Mouse (Mus musculus): ENCODE measurements at regions not wholly inside any gene's neighbourhood (a gene's known extent, or its start where the extent isn't known, plus 50 kb on each side); places are given as distances from the start of the nearest gene placed in this dataset.
A peak's percentile ranks its signal among the peaks of the same experiment; 100 is the strongest.

- peak; percentile 82 to 83 for DNase-seq (ENCODE audit: low spot score in 2 of 2)
Observed at GRCm38 (mm10) chr2:75137983-75138745, 312.6 kb downstream of the Mtx2 start.

DNA sequence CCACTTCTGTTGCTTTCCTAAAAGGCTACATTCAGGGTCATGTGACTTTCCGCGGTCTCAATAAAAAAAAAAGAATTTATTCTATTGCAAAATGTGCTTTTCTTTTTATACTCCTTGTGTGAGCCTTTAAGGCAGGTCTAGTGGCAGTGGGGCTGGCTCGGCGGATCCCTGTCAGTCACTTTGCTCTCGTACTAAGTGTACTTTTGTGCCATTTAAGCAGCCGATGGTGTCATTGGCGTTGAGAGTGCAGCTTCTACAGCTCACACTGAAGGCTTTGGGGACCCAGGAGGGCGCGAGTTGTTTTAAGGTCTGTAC, 313.1 kb downstream of the Mtx2 start:
- no peak for DNase-seq (ENCODE audit: low spot score in 2 of 2)

GRCm38 (mm10) chr2:75139544-75139943, 313.9 kb downstream of the Mtx2 start:
- no peak for DNase-seq (ENCODE audit: low spot score in 2 of 2)

- DNase-seq (ENCODE audit: low spot score in 2 of 2): no peak
Observed at GRCm38 (mm10) chr2:75142675-75143074, 317.1 kb downstream of the Mtx2 start.

GRCm38 (mm10) chr2:75144861-75145260, 319.3 kb downstream of the Mtx2 start:
- no peak for DNase-seq (ENCODE audit: low spot score in 2 of 2)

GRCm38 (mm10) chr2:75146256-75146655, 320.7 kb downstream of the Mtx2 start:
- DNase-seq (ENCODE audit: low spot score in 2 of 2): no peak

DNA sequence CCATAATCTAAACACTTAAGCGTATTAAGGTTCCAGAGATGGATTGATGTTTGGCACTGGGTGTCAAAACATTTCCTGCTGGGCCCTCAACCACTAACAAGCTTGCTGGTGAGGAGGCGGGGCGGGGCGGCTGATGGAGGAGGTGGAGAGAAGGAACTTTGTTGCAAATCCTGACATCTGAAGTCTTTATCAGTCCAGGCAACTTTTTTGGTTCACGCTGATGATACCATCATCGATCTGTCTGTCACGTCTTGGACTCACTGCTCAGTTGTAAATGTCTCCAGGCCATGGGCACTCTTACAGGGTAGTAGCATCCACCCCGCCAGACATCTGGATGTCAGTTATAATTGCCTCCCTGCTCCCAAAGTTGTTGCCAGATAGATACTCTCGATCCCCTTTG, 321.8 kb downstream of the Mtx2 start:
- no peak for DNase-seq (ENCODE audit: low spot score in 2 of 2)

- DNase-seq (ENCODE audit: low spot score in 2 of 2): no peak
Observed at GRCm38 (mm10) chr2:75147967-75148366, 322.4 kb downstream of the Mtx2 start.

GRCm38 (mm10) chr2:75149036-75149435, 323.4 kb downstream of the Mtx2 start:
- no peak for DNase-seq (ENCODE audit: low spot score in 2 of 2)

DNA sequence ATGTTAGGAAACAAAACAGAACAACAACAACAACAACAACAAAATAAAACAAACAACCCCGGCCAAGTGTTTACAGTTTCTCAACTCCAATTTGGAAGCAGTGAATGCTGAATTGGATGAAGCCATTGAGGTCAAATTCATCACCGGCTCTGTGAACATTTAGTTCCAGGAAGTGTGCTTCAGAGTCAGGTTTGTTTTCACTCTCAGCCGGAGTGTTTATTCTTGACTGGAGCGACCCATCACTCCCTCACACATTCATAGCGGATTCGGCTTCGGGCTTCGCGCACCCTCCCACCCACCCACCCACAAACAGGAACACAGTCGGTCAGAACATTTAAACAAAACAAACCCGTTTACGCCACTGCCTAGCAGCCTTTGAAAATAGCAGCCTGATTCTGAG, 324.0 kb downstream of the Mtx2 start:
- no peak for DNase-seq (ENCODE audit: low spot score in 2 of 2)

DNA sequence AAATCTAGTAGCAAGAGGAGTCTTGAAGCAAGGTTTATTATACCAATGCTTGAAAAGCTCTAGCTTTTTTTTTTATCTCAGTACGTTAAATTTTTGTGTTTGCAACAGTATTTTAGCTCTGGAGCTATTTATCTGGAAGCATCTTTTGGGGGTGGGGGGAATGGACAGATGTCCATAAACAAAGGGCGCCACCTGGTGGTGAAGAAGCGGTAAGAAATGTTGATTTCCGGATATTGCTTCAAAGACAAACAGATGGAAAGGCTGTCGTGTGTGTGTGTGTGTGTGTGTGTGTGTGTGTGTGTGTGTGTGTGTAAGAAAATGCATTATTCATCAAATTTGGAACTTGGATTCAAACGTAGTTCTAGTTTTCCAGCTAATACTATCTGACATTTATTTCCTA, 325.4 kb downstream of the Mtx2 start:
- peak; percentile 56 to 57 for DNase-seq (ENCODE audit: low spot score in 2 of 2)

GRCm38 (mm10) chr2:75151519-75151918, 325.9 kb downstream of the Mtx2 start:
- no peak for DNase-seq (ENCODE audit: low spot score in 2 of 2)

GRCm38 (mm10) chr2:75152477-75152990, 326.9 kb downstream of the Mtx2 start:
- DNase-seq (ENCODE audit: low spot score in 2 of 2): peak; percentile 21 to 33

GRCm38 (mm10) chr2:75154448-75154847, 328.8 kb downstream of the Mtx2 start:
- no peak for DNase-seq (ENCODE audit: low spot score in 2 of 2)

GRCm38 (mm10) chr2:75158581-75158980, 333.0 kb downstream of the Mtx2 start:
- no peak for DNase-seq (ENCODE audit: low spot score in 2 of 2)

- DNase-seq (ENCODE audit: low spot score in 2 of 2): no peak
Observed at GRCm38 (mm10) chr2:75161075-75161474, 335.5 kb downstream of the Mtx2 start.

DNA sequence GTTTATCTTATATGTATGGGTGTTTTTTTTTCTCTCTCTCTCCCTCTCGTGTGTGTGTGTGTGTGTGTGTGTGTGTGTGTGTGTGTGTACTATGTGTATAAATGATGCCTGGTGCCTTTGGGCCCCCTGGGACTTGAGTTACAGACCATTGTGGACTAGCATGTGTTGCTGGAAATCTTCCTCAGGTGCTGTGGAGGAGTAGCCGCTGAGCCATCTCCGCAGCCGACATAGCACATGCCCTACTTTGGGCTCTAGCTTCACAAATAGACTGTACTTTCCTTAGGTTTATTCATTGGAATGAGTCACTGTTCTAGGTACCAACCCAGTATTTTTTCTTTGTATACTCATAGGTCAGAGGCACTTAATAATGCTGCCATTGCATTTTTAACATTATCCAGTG, 339.4 kb downstream of the Mtx2 start:
- no peak for DNase-seq (ENCODE audit: low spot score in 2 of 2)

DNA sequence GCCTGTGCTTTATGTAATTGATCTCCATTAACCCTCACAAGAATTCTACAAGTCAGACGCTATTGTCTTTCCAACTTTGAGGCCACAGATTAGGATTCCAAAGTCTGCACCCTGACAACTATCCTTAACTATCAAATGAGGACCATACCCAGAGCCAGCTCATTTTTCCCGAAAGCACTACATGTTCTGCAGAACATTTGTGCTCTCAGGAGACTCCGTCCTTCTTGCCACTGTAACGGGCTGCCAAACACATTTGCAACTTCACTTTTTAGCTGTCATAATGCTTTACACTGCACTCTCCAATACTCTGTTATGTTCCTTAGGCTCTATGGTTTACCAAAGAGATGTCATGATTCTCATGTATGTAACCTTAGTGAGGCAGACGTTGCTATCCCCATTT, 350.7 kb downstream of the Mtx2 start:
- DNase-seq (ENCODE audit: low spot score in 2 of 2): no peak

DNA sequence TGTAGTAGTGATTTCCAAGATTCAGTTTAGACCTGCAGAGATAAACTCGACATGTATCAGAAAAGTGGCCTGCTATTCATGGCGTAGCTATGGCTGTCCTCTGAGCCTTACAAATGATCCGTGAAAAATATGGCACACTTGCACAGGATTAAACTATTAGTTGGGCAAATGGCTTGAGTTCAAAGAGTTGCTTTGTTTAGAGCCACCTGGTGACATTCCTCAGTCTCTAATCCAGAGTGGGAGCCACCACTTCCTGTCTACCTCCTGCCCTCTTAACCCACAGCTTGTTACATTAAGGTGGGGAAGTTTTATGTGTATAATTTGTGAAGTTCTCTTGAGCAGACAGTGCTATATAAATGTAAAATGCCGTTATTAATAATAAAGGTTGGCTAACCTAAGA, 357.7 kb downstream of the Mtx2 start:
- DNase-seq (ENCODE audit: low spot score in 2 of 2): no peak

- DNase-seq (ENCODE audit: low spot score in 2 of 2): no peak
Observed at GRCm38 (mm10) chr2:75202587-75203220, 377.1 kb downstream of the Mtx2 start.

DNA sequence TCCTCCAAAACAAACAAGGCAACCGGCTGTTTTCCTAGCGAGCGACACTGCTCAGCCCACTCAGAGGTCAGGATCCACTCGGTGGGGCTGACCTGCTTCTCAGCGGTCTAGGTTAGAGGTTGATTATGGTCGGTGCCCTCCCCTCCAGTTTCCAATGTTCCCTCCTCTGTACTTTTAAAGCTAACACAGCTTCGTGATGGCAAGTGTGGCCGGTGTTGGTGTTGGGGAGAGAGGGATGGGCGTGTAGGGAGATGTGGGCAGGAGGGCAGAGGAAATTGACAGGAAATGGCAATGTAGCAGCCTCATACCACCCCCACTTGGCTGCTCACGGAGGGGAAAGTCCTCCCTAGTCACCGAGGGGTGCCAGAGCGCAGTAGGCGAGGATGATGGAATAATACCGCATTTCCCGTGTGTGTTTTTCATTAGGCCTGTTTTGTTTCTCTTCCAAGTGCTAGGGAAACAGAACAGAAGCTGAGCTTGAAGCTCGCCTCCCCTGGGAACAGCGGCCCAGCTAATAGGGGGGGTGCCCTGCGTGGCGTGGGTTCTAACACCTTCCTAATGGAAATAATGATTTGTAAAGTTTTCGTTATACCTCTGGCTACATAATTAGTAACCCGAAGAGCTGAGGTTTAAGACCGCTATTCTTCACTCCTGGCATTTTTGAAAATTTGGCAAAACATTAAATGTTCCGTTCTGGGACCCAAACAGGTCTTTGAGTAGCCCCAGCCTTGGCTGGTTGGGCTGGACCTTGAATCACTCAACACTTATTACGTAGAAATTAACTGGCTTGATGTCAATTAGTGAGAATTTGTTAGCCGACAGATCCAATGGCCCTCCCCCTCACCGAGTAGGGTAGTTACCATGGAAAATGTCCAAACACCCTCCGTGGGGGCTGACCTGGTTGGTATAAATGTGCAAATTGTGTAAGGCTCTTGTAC, 383.5 kb downstream of the Mtx2 start:
- DNase-seq (ENCODE audit: low spot score in 2 of 2): no peak
